In the genomic region with DNA sequence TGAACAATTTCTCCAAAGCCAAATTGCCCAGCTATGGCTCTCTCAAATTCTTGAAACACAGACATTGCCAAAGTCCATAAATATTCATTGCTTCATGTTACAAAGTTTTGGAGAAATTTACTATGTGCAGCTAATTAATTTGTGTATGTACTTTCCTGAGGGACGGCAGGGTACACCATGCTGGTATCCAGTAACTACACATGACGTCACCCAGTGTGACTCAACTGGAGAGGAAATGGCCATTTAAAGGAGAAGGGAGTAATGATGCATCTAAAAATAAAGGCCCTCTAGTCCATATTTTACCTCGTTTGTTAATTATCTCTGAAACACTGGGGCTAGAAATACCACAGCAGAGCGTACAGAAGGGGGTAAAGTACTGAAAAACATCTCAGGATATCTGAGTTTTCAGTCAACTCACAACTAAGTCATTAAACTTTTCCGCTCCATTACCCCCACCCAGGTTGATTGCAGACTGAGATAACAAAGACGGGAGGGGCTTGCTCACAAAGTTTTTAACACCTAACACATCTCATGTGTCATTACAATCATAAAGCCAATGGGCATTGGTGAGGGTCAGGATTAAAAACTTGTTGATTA, we compare ENCODE assay signal across 20 mouse cellular contexts.
"Had no signal": no experiment of that assay in that cellular context is flagged by ENCODE, and none has a peak within 500 bp of the region (broad histone marks: within the 10 kb centered on the region; RNA-seq: fewer than 3 reads in every experiment).

No protein-coding gene starts in this region.

- H3K4me3 ChIP-seq: intestine, embryonic 15.5 days; left cerebral cortex, adult 2 months; limb, embryonic 12.5 days; midbrain, embryonic 12.5 days; midbrain, embryonic 15.5 days; neural tube, embryonic 12.5 days; neural tube, embryonic 15.5 days had no signal

- H3K4me2 ChIP-seq: intestine, embryonic 15.5 days; limb, embryonic 12.5 days; liver, embryonic 11.5 days; lung, embryonic 14.5 days; midbrain, embryonic 12.5 days; midbrain, embryonic 15.5 days; neural tube, embryonic 12.5 days; neural tube, embryonic 15.5 days had no signal

- H3K27me3 ChIP-seq: intestine, embryonic 15.5 days; limb, embryonic 12.5 days; midbrain, embryonic 12.5 days; midbrain, embryonic 15.5 days; neural tube, embryonic 12.5 days; neural tube, embryonic 15.5 days had no signal

- H3K9ac ChIP-seq: intestine, embryonic 15.5 days; limb, embryonic 12.5 days; liver, embryonic 14.5 days; liver, postnatal 0 days; lung, embryonic 14.5 days; midbrain, embryonic 12.5 days; midbrain, embryonic 15.5 days; neural tube, embryonic 12.5 days; neural tube, embryonic 15.5 days had no signal

- H3K9me3 ChIP-seq: intestine, embryonic 15.5 days; limb, embryonic 12.5 days; midbrain, embryonic 12.5 days; midbrain, embryonic 15.5 days; neural tube, embryonic 12.5 days; neural tube, embryonic 15.5 days had no signal

- H3K27ac ChIP-seq: intestine, embryonic 15.5 days; left cerebral cortex, adult 2 months; limb, embryonic 12.5 days; liver, embryonic 14.5 days; macrophage; midbrain, embryonic 12.5 days; midbrain, embryonic 15.5 days; neural tube, embryonic 12.5 days; neural tube, embryonic 15.5 days had no signal

- ATAC-seq: intestine, embryonic 15.5 days; liver, postnatal 0 days; lung, postnatal 0 days; midbrain, embryonic 15.5 days had no signal

- DNase-seq: kidney, adult 18-20 months; kidney, adult 9 months; kidney, postnatal 14 days; kidney, postnatal 4 days; layer of hippocampus, postnatal 36 days; liver, postnatal 0 days; lung, embryonic 14.5 days; thymus, adult 2 months; thymus, postnatal 25 days had no signal

- H3K36me3 ChIP-seq: intestine, embryonic 15.5 days; limb, embryonic 12.5 days; midbrain, embryonic 12.5 days; midbrain, embryonic 15.5 days; neural tube, embryonic 12.5 days; neural tube, embryonic 15.5 days had no signal

- H3K4me1 ChIP-seq: intestine, embryonic 15.5 days had no signal
